Mouse (Mus musculus) kidney, postnatal 0 days (tissue): ENCODE measurements around the gene Bnc1. TPM values are rescaled to one million over a fixed set of nuclear protein-coding genes. Genes with fewer than 3 reads are reported as not detected.

ENCODE experiments used
- ATAC-seq: fragments of 200-750 bp; cut with Nextera tagmentation; replicated peaks from 2 replicates; pipeline ENCODE4 v1.8.0; 2017; ENCODE audit warnings: low read depth, moderate number of reproducible peaks, moderate TSS enrichment, moderate library complexity; ENCODE audit not compliant: low FRiP score
- DNase-seq: peaks from one replicate; pipeline ENCODE4 v3.0.0-alpha.2; 2016; ENCODE audit warnings: low spot score
- H3K27ac ChIP-seq: fragments of 300-500 bp; sonication (generic); 2 replicates; pipeline ENCODE4 v1.5.1; 2014; ENCODE audit warnings: mild to moderate bottlenecking
- H3K27me3 ChIP-seq: fragments of 300-500 bp; sonication (generic); 2 replicates; pipeline ENCODE4 v1.6.1; 2014; ENCODE audit warnings: low read length, mixed read lengths; ENCODE audit not compliant: insufficient read depth
- H3K36me3 ChIP-seq: fragments of 300-500 bp; sonication (generic); 2 replicates; pipeline ENCODE4 v1.6.1; 2014; ENCODE audit warnings: low read length, mixed read lengths; ENCODE audit not compliant: insufficient read depth
- H3K4me1 ChIP-seq: fragments of 300-500 bp; sonication (generic); replicated peaks from 2 replicates; pipeline ENCODE4 v1.6.1; 2014; ENCODE audit warnings: antibody characterized with exemption, low read length, mixed read lengths; ENCODE audit not compliant: insufficient read depth
- H3K4me2 ChIP-seq: fragments of 300-500 bp; sonication (generic); 2 replicates; pipeline ENCODE4 v1.6.1; 2014; ENCODE audit warnings: mild to moderate bottlenecking, low read length, moderate library complexity, mixed read lengths
- H3K4me3 ChIP-seq: fragments of 300-500 bp; sonication (generic); replicated peaks from 2 replicates; pipeline ENCODE4 v1.5.1; 2014; ENCODE audit warnings: low read depth, low read length
- H3K9ac ChIP-seq: fragments of 300-500 bp; sonication (generic); 2 replicates; pipeline ENCODE4 v1.6.1; 2014; ENCODE audit warnings: low read depth, low read length
- H3K9me3 ChIP-seq: fragments of 300-500 bp; sonication (generic); replicated peaks from 2 replicates; pipeline ENCODE4 v1.6.1; 2016; ENCODE audit warnings: low read length, inconsistent platforms, mixed read lengths
- CTCF ChIP-seq: IDR thresholded peaks from 2 replicates; pipeline ENCODE4 v1.5.1; 2016; ENCODE audit warnings: antibody characterized with exemption, low read depth, mild to moderate bottlenecking, moderate library complexity
- whole genome bisulfite sequencing: fragments of 180-500 bp; shearing (Covaris S2); extraction: QIAGEN DNeasy Blood & Tissue Kit; methylation state at CpG from one replicate; pipeline ENCODE4 v1.1.7; 2014; 5-methylcytosine and 5-hydroxymethylcytosine counted together
- polyA plus RNA-seq: library from polyadenylated mRNA; unstranded; fragments of >200 nt; fragmentation: Nextera tagmentation; extraction: Ambion mirVana; gene quantifications from 2 replicates; pipeline ENCODE4 v1.2.1, GENCODE M21; 2015

Bnc1 gene
- polyA plus RNA-seq, 1 experiment from 2014 or later: 0.04 TPM

DNA sequence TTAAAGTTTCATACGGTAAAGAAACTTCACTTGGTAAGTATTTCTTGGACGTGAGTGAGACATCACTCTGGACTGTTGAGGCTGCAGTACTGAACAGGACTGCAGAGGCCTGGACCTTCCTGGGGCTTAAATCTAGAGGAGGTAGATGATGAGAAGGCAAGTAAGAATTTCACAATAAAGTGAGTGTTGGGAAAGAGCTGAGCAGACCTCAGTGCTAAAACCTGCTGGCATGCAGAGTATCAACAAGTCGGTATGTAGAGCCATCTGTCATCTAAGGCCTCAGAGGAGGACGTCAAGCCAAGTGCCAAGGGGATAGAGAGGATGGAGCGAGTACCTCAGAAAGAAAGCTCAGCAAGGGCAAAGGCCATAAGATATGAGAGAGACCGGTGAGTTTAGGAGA, 8.4 kb downstream of the Bnc1 start:
- WGBS: 79% methylated on average over 6 of the region's 6 CpGs
- no peak overlapping the region for H3K27ac ChIP-seq
- H3K4me3 ChIP-seq: no peak overlapping the region
- peaks cover 8% of the 10 kb centered on the region; the same call in 1 of the 2 replicates for H3K27me3 ChIP-seq
- TF ChIP-seq CTCF: no peak
- H3K36me3 ChIP-seq: no peaks in the 10 kb centered on the region
- ATAC-seq (no peak), DNase-seq (no peak)
- no peak overlapping the region for H3K9ac ChIP-seq
- no peaks in the 10 kb centered on the region for H3K9me3 ChIP-seq
- H3K4me2 ChIP-seq: no peak overlapping the region
- H3K4me1 ChIP-seq: no peaks in the 10 kb centered on the region

DNA sequence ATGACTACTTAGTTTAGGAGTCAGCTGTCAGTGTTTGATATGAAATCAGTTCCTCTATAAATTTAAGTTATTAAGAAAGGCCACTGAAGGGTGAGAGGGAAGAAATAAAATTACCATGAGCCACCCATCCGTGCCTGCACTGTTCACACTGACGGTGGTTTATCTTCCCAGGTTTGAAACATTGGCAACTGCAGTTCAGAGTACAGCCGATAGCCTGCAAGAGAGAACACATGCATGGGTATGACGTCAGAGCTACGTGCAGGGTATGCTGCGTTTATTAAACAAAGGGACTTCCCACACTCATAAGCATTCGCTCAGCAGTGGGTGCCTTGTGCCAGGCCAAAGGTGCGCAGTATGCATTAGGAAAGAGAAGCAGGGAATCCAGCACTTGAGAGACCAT, 13.8 kb downstream of the Bnc1 start:
- Histone ChIP-seq H3K9me3 (no peaks in the 10 kb centered on the region), H3K36me3 (no peaks in the 10 kb centered on the region), H3K27me3 (no peaks in the 10 kb centered on the region), H3K27ac (no peak overlapping the region), H3K9ac (no peak overlapping the region), H3K4me1 (no peaks in the 10 kb centered on the region), H3K4me3 (no peak overlapping the region), H3K4me2 (no peak overlapping the region)
- no peak for ATAC-seq
- no peak for TF ChIP-seq CTCF
- no peak for DNase-seq
- 82% methylated on average over 8 of the region's 8 CpGs for WGBS

- Histone ChIP-seq H3K27me3 (no peaks in the 10 kb centered on the region), H3K9ac (no peak overlapping the region), H3K4me1 (no peaks in the 10 kb centered on the region), H3K36me3 (no peaks in the 10 kb centered on the region), H3K9me3 (no peaks in the 10 kb centered on the region), H3K27ac (no peak overlapping the region), H3K4me2 (no peak overlapping the region), H3K4me3 (no peak overlapping the region)
- ATAC-seq (no peak), DNase-seq (no peak)
- 93% methylated on average over 10 of the region's 10 CpGs for WGBS
- no peak for TF ChIP-seq CTCF
Measured at GRCm38 (mm10) chr7:81974616-81975015, 17.5 kb downstream of the Bnc1 start.

DNA sequence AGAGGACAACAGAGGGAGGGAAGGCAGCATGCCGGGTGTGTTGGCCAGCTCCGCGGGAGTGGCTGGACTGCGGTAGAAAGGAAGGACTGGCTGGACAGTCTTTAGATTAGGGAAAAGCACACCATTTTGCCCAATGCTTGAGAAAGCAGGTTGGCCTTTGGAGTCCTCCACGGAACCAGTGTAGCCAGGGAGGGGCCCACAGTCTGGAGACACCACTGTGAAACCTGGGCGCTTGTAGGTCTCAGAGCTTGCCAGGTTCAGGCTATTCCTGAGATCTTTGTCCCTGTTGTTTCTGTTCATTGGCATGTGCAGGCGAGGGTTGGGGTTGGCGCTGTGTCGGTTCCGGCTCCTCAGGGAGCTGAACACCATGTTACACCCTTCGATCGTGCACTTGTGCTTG, 18.2 kb downstream of the Bnc1 start:
- Histone ChIP-seq H3K36me3 (no peaks in the 10 kb centered on the region), H3K9ac (no peak overlapping the region), H3K4me2 (no peak overlapping the region), H3K4me3 (no peak overlapping the region), H3K9me3 (no peaks in the 10 kb centered on the region), H3K27ac (no peak overlapping the region), H3K4me1 (no peaks in the 10 kb centered on the region), H3K27me3 (no peaks in the 10 kb centered on the region)
- TF ChIP-seq CTCF: no peak
- no peak for ATAC-seq
- no peak for DNase-seq
- WGBS: 91% methylated on average over 12 of the region's 12 CpGs

DNA sequence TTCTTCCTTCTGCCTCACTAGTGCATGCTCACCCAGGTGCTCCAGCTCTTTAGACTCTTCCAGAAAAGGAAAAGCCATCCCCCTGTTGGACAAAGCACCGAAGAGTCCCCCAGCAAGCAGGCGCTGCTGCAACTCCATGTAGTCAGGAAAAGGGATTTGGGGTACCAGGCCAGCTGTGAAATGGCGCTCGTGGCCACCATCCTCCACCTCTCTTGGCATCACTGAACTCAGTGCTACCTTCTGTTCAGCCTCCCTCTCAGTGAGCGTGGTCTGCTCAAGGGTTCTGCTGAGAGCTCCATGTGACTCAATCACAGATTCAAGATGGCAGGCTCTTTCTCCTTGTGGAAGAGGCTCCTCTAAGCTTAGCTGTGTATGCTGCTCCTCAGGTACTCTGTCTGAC, 18.8 kb downstream of the Bnc1 start:
- Histone ChIP-seq H3K27ac (no peak overlapping the region), H3K4me1 (no peaks in the 10 kb centered on the region), H3K9ac (no peak overlapping the region), H3K4me3 (no peak overlapping the region), H3K9me3 (no peaks in the 10 kb centered on the region), H3K27me3 (no peaks in the 10 kb centered on the region), H3K4me2 (no peak overlapping the region), H3K36me3 (no peaks in the 10 kb centered on the region)
- TF ChIP-seq CTCF: no peak
- DNase-seq (no peak), ATAC-seq (no peak)
- 90% methylated on average over 5 of the region's 5 CpGs for WGBS

GRCm38 (mm10) chr7:81968975-81969374, 23.1 kb downstream of the Bnc1 start:
- Histone ChIP-seq H3K27ac (no peak overlapping the region), H3K4me1 (no peaks in the 10 kb centered on the region), H3K36me3 (no peaks in the 10 kb centered on the region), H3K27me3 (no peaks in the 10 kb centered on the region), H3K9me3 (no peaks in the 10 kb centered on the region), H3K4me2 (no peak overlapping the region), H3K4me3 (no peak overlapping the region), H3K9ac (no peak overlapping the region)
- ATAC-seq (no peak), DNase-seq (no peak)
- WGBS: 79% methylated on average over 6 of the region's 6 CpGs
- TF ChIP-seq CTCF: no peak

- no peak overlapping the region for H3K9ac ChIP-seq
- no peak for ATAC-seq
- H3K4me2 ChIP-seq: no peak overlapping the region
- no peaks in the 10 kb centered on the region for H3K36me3 ChIP-seq
- H3K4me1 ChIP-seq: no peaks in the 10 kb centered on the region
- no peak overlapping the region for H3K4me3 ChIP-seq
- no peaks in the 10 kb centered on the region for H3K9me3 ChIP-seq
- TF ChIP-seq CTCF: no peak
- WGBS: 85% methylated on average over 4 of the region's 4 CpGs
- DNase-seq: no peak
- no peaks in the 10 kb centered on the region for H3K27me3 ChIP-seq
- no peak overlapping the region for H3K27ac ChIP-seq
Measured at GRCm38 (mm10) chr7:81968451-81968850, 23.6 kb downstream of the Bnc1 start.
